Mouse (Mus musculus): ENCODE measurements around the gene Gpr107. TPM values are rescaled to one million over a fixed set of nuclear protein-coding genes. Genes with fewer than 3 reads are reported as not detected.

Gpr107 gene
- polyA plus RNA-seq, 1 experiment from 2014 or later = 30.4 TPM

DNA sequence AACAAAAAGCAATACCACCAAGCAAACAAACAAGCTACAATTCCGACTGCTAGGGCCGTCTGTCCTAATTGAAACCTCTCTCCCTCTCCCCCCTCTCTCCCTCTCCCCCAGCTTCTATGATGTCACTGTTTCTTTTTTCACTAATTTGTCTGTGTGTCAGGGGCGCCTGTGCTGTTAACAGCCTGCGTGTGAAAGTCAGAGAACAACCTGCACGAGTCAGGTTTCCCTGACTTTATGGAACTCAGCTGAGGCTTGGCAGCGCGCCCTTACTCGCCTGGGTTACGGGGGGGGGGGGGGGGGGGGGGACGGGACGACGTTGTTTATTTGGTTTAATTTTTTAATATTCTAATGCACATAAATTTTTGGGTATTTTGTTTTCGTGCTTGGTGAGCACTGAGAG is 15.8 kb upstream of the Gpr107 start:
- Histone ChIP-seq H3K27ac (ENCODE audit: low read length) (no peak overlapping the region), H3K9ac (ENCODE audit: low read depth, low read length) (no peak overlapping the region), H3K27me3 (replicated peaks; ENCODE audit: control insufficient read depth, insufficient read depth, low read length) (no peaks in the 10 kb centered on the region), H3K4me2 (ENCODE audit: low read depth, low read length) (no peak overlapping the region), H3K4me3 (ENCODE audit: low read length) (no peak overlapping the region), H3K4me1 (ENCODE audit: control insufficient read depth, insufficient read depth, low read length) (peaks cover 28% of the 10 kb centered on the region), H3K36me3 (ENCODE audit: control insufficient read depth, insufficient read depth, low read length) (no peaks in the 10 kb centered on the region), H3K9me3 (ENCODE audit: control insufficient read depth, low read length) (no peaks in the 10 kb centered on the region)
- no peak for ATAC-seq
- WGBS = 52% methylated on average over 11 of the region's 13 CpGs

DNA sequence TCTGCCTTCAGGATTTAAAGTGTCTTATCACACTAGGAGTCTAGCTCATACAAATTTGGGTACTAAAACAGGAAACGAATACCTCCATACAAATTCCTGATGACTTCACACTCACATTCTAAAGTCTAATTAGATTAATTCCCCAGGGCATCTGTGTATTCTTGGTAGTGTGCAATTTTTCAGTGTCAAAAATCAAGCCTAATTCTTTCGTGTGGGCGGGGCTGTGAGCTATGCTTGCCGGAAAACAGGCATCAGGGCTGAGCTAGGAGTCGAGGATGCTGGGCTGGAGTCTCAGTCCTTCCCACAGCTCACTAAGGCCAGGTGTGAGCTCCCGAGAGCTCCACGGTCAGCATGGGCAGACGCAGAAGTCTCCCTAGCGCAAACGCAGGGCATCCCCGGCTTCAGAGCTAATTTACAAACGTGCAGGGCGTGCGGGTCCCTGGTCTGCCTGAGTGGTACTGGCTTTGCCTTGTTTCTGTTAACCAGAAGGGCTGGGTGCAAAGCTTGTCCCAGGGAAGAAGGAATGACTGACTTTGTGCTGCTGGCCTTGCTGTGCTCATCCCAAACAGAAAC is 15.0 kb upstream of the Gpr107 start:
- WGBS = 67% methylated on average over 14 of the region's 14 CpGs
- no peaks in the 10 kb centered on the region for H3K27me3 ChIP-seq (replicated peaks; ENCODE audit: control insufficient read depth, insufficient read depth, low read length)
- no peak overlapping the region for H3K27ac ChIP-seq (ENCODE audit: low read length)
- no peaks in the 10 kb centered on the region for H3K36me3 ChIP-seq (ENCODE audit: control insufficient read depth, insufficient read depth, low read length)
- no peak overlapping the region for H3K4me3 ChIP-seq (ENCODE audit: low read length)
- no peak overlapping the region for H3K4me2 ChIP-seq (ENCODE audit: low read depth, low read length)
- no peaks in the 10 kb centered on the region for H3K9me3 ChIP-seq (ENCODE audit: control insufficient read depth, low read length)
- H3K9ac ChIP-seq (ENCODE audit: low read depth, low read length) = no peak overlapping the region
- no peak for ATAC-seq
- peaks cover 24% of the 10 kb centered on the region for H3K4me1 ChIP-seq (ENCODE audit: control insufficient read depth, insufficient read depth, low read length)

DNA sequence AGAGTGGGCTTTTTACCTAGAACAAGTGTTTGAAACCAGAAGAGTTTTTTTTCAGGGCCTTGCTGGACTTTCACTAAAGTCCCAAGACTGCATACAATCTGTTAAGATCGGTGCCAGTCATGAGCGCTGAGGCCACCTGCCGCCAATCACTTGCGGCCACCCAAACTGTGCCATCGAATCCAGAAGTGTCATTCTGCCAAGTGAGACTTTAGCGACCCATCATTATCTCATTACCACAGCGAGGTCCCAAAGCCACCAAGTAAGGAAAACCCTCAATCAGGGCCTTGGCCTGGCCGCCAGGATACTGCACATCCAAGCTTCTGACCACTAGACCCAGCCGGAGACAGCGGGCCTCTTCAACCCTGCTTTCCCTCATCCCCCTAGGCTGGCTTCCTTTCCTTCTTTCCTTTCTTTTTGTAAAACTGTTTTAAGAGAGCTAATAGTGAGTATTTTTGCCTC is 12.9 kb upstream of the Gpr107 start:
- Histone ChIP-seq H3K27me3 (replicated peaks; ENCODE audit: control insufficient read depth, insufficient read depth, low read length) (no peaks in the 10 kb centered on the region), H3K9me3 (ENCODE audit: control insufficient read depth, low read length) (no peaks in the 10 kb centered on the region), H3K4me1 (ENCODE audit: control insufficient read depth, insufficient read depth, low read length) (peaks cover 18% of the 10 kb centered on the region), H3K9ac (ENCODE audit: low read depth, low read length) (no peak overlapping the region), H3K4me3 (ENCODE audit: low read length) (no peak overlapping the region), H3K27ac (ENCODE audit: low read length) (no peak overlapping the region), H3K36me3 (ENCODE audit: control insufficient read depth, insufficient read depth, low read length) (no peaks in the 10 kb centered on the region), H3K4me2 (ENCODE audit: low read depth, low read length) (no peak overlapping the region)
- 88% methylated on average over 10 of the region's 10 CpGs for WGBS
- ATAC-seq = no peak

DNA sequence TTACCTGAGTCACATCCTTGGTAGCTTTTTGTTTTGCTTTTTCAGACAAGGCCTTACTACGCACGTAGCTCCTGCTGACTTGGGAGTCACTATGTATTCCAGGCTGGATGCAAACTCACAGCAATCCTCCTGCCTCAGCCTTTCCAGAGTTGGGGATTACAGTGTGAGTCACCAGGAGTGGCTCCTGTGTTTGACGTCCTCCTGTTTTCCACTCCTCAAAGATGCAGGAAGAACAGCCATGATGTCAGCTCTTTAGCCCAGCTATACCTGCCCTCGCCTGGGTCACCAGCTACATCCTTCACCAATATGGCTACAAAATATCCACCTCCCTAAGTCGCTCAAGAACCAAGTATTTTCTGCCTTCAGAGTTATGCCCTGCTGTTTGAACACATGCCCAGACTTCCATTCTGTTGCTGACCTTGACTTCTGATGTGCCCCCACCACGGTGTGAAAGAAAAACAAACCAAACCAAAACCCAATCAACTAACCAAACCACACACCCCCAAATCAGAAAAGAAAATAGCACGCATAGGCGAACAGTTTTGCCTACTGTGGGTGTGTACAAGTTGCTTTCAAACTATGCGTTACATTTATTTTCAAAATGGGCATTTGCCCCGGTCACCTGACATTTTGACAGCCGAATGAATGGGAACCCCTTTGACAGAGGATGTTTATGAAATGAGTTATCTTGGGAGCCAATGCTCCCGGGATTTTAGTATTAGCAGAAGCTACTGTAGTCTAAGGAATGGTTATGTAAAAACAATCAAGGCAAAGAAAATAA is 11.9 kb upstream of the Gpr107 start:
- peak overlapping the region; percentile 64 for H3K4me2 ChIP-seq (ENCODE audit: low read depth, low read length)
- H3K4me3 ChIP-seq (ENCODE audit: low read length) = peak overlapping the region; percentile 94
- ATAC-seq = no peak
- peaks cover 18% of the 10 kb centered on the region for H3K4me1 ChIP-seq (ENCODE audit: control insufficient read depth, insufficient read depth, low read length)
- no peaks in the 10 kb centered on the region for H3K9me3 ChIP-seq (ENCODE audit: control insufficient read depth, low read length)
- no peak overlapping the region for H3K27ac ChIP-seq (ENCODE audit: low read length)
- WGBS = 74% methylated on average over 12 of the region's 12 CpGs
- no peaks in the 10 kb centered on the region for H3K36me3 ChIP-seq (ENCODE audit: control insufficient read depth, insufficient read depth, low read length)
- H3K27me3 ChIP-seq (replicated peaks; ENCODE audit: control insufficient read depth, insufficient read depth, low read length) = no peaks in the 10 kb centered on the region
- H3K9ac ChIP-seq (ENCODE audit: low read depth, low read length) = peak overlapping the region; percentile 96; the same call in 1 of the 2 replicates

DNA sequence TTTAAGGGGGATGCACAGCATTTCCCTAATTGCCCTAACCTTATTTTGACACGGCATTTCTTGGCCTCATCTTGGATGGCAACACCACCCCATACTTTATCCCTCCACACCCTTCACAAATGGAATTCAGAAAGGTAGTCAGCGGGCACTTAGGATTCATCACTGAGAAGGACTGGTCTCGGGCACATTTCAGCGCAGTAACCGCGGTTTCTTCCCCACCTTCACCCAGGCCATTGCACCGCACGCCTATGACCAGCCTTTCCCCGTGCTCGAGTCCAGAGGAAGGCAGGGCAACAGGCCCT is 11.4 kb upstream of the Gpr107 start:
- no peaks in the 10 kb centered on the region for H3K27me3 ChIP-seq (replicated peaks; ENCODE audit: control insufficient read depth, insufficient read depth, low read length)
- peak overlapping the region; percentile 94 for H3K4me3 ChIP-seq (ENCODE audit: low read length)
- peaks cover 16% of the 10 kb centered on the region for H3K4me1 ChIP-seq (ENCODE audit: control insufficient read depth, insufficient read depth, low read length)
- H3K36me3 ChIP-seq (ENCODE audit: control insufficient read depth, insufficient read depth, low read length) = no peaks in the 10 kb centered on the region
- WGBS = 8% methylated on average over 10 of the region's 10 CpGs
- no peaks in the 10 kb centered on the region for H3K9me3 ChIP-seq (ENCODE audit: control insufficient read depth, low read length)
- H3K27ac ChIP-seq (ENCODE audit: low read length) = no peak overlapping the region
- peak overlapping the region; percentile 64 for H3K4me2 ChIP-seq (ENCODE audit: low read depth, low read length)
- ATAC-seq = no peak
- peak overlapping the region; percentile 96 for H3K9ac ChIP-seq (ENCODE audit: low read depth, low read length)

- peak overlapping the region; percentile 83 for H3K27ac ChIP-seq (ENCODE audit: low read length)
- no peaks in the 10 kb centered on the region for H3K9me3 ChIP-seq (ENCODE audit: control insufficient read depth, low read length)
- peaks cover 11% of the 10 kb centered on the region for H3K4me1 ChIP-seq (ENCODE audit: control insufficient read depth, insufficient read depth, low read length)
- H3K4me2 ChIP-seq (ENCODE audit: low read depth, low read length) = peak overlapping the region; percentile 64
- peak; percentile 71 for ATAC-seq
- no peaks in the 10 kb centered on the region for H3K27me3 ChIP-seq (replicated peaks; ENCODE audit: control insufficient read depth, insufficient read depth, low read length)
- 1% methylated on average over 78 of the region's 78 CpGs for WGBS
- H3K36me3 ChIP-seq (ENCODE audit: control insufficient read depth, insufficient read depth, low read length) = no peaks in the 10 kb centered on the region
- peak overlapping the region; percentile 96 for H3K9ac ChIP-seq (ENCODE audit: low read depth, low read length)
- peak overlapping the region; percentile 94 for H3K4me3 ChIP-seq (ENCODE audit: low read length)
These were observed 10.8 kb upstream of the Gpr107 start for GRCm38 (mm10) chr2:31141074-31141866.

GRCm38 (mm10) chr2:31141867-31142454 is 10.2 kb upstream of the Gpr107 start, which contains the start of gene Fnbp1:
Gene Fnbp1, minus strand, starts transcription at chr2:31142008.
- H3K27me3 ChIP-seq (replicated peaks; ENCODE audit: control insufficient read depth, insufficient read depth, low read length) = no peaks in the 10 kb centered on the region

GRCm38 (mm10) chr2:31142505-31142904 is 9.6 kb upstream of the Gpr107 start:
- H3K4me1 ChIP-seq (ENCODE audit: control insufficient read depth, insufficient read depth, low read length) = peaks cover 11% of the 10 kb centered on the region
- peak overlapping the region; percentile 96 for H3K9ac ChIP-seq (ENCODE audit: low read depth, low read length)
- 33% methylated on average over 3 of the region's 3 CpGs for WGBS
- H3K4me2 ChIP-seq (ENCODE audit: low read depth, low read length) = peak overlapping the region; percentile 64
- H3K9me3 ChIP-seq (ENCODE audit: control insufficient read depth, low read length) = no peaks in the 10 kb centered on the region
- no peak for ATAC-seq
- no peaks in the 10 kb centered on the region for H3K36me3 ChIP-seq (ENCODE audit: control insufficient read depth, insufficient read depth, low read length)
- peak overlapping the region; percentile 14 for H3K27ac ChIP-seq (ENCODE audit: low read length)
- H3K4me3 ChIP-seq (ENCODE audit: low read length) = peak overlapping the region; percentile 94
- H3K27me3 ChIP-seq (replicated peaks; ENCODE audit: control insufficient read depth, insufficient read depth, low read length) = no peaks in the 10 kb centered on the region

More at GRCm38 (mm10) chr2:31141867-31142454, 10.2 kb upstream of the Gpr107 start, which contains the start of gene Fnbp1:
- H3K9me3 ChIP-seq (ENCODE audit: control insufficient read depth, low read length) = no peaks in the 10 kb centered on the region
- H3K36me3 ChIP-seq (ENCODE audit: control insufficient read depth, insufficient read depth, low read length) = no peaks in the 10 kb centered on the region
- H3K4me3 ChIP-seq (ENCODE audit: low read length) = peak within 1 kb of the TSS; percentile 94
- H3K4me1 ChIP-seq (ENCODE audit: control insufficient read depth, insufficient read depth, low read length) = peaks cover 11% of the 10 kb centered on the region
- WGBS = under 1% methylated on average over 59 of the region's 59 CpGs
- peak within 1 kb of the TSS; percentile 83 for H3K27ac ChIP-seq (ENCODE audit: low read length)
- H3K9ac ChIP-seq (ENCODE audit: low read depth, low read length) = peak within 1 kb of the TSS; percentile 96
- peak; percentile 95 for ATAC-seq
- H3K4me2 ChIP-seq (ENCODE audit: low read depth, low read length) = peak within 1 kb of the TSS; percentile 64

- 60% methylated on average over 6 of the region's 6 CpGs for WGBS
- no peaks in the 10 kb centered on the region for H3K9me3 ChIP-seq (ENCODE audit: control insufficient read depth, low read length)
- H3K27me3 ChIP-seq (replicated peaks; ENCODE audit: control insufficient read depth, insufficient read depth, low read length) = no peaks in the 10 kb centered on the region
- H3K9ac ChIP-seq (ENCODE audit: low read depth, low read length) = no peak overlapping the region
- peak overlapping the region; percentile 3 for H3K27ac ChIP-seq (ENCODE audit: low read length)
- no peaks in the 10 kb centered on the region for H3K36me3 ChIP-seq (ENCODE audit: control insufficient read depth, insufficient read depth, low read length)
- no peak overlapping the region for H3K4me2 ChIP-seq (ENCODE audit: low read depth, low read length)
- ATAC-seq = no peak
- H3K4me1 ChIP-seq (ENCODE audit: control insufficient read depth, insufficient read depth, low read length) = peaks cover 11% of the 10 kb centered on the region
- H3K4me3 ChIP-seq (ENCODE audit: low read length) = no peak overlapping the region
These were observed 8.8 kb upstream of the Gpr107 start for GRCm38 (mm10) chr2:31143326-31143725.
